Mouse (Mus musculus): ENCODE measurements at regions not wholly inside any gene's neighbourhood (a gene's known extent, or its start where the extent isn't known, plus 50 kb on each side); places are given as distances from the start of the nearest gene placed in this dataset.

- no peaks in the 10 kb centered on the region for H3K27me3 ChIP-seq (ENCODE audit: poor library complexity, severe bottlenecking)
- H3K36me3 ChIP-seq (replicated peaks): no peaks in the 10 kb centered on the region
- 91% methylated on average over 1 of the region's 1 CpGs for WGBS
- DNase-seq (ENCODE audit: extremely low spot score, low spot score): no peak
- H3K9me3 ChIP-seq: no peaks in the 10 kb centered on the region
- H3K4me1 ChIP-seq: peaks cover 6% of the 10 kb centered on the region
- no peak overlapping the region for H3K4me3 ChIP-seq
- no peak overlapping the region for H3K27ac ChIP-seq
Measured at GRCm38 (mm10) chr14:71254207-71254606, 654.6 kb upstream of the Fam160b2 start.

- 89% methylated on average over 3 of the region's 3 CpGs for WGBS
- no peak overlapping the region for H3K27ac ChIP-seq
- H3K9me3 ChIP-seq: no peaks in the 10 kb centered on the region
- H3K27me3 ChIP-seq (ENCODE audit: poor library complexity, severe bottlenecking): no peaks in the 10 kb centered on the region
- H3K36me3 ChIP-seq (replicated peaks): no peaks in the 10 kb centered on the region
- peaks cover 6% of the 10 kb centered on the region for H3K4me1 ChIP-seq
- DNase-seq (ENCODE audit: extremely low spot score, low spot score): no peak
- no peak overlapping the region for H3K4me3 ChIP-seq
Measured at GRCm38 (mm10) chr14:71252136-71252535, 652.5 kb upstream of the Fam160b2 start.

- H3K36me3 ChIP-seq (replicated peaks): no peaks in the 10 kb centered on the region
- H3K27ac ChIP-seq: no peak overlapping the region
- H3K4me1 ChIP-seq: peaks cover 6% of the 10 kb centered on the region
- no peak for DNase-seq (ENCODE audit: extremely low spot score, low spot score)
- no peaks in the 10 kb centered on the region for H3K27me3 ChIP-seq (ENCODE audit: poor library complexity, severe bottlenecking)
- H3K9me3 ChIP-seq: no peaks in the 10 kb centered on the region
- H3K4me3 ChIP-seq: no peak overlapping the region
- WGBS: 87% methylated on average over 1 of the region's 1 CpGs
Measured at GRCm38 (mm10) chr14:71251116-71251515, 651.5 kb upstream of the Fam160b2 start.

DNA sequence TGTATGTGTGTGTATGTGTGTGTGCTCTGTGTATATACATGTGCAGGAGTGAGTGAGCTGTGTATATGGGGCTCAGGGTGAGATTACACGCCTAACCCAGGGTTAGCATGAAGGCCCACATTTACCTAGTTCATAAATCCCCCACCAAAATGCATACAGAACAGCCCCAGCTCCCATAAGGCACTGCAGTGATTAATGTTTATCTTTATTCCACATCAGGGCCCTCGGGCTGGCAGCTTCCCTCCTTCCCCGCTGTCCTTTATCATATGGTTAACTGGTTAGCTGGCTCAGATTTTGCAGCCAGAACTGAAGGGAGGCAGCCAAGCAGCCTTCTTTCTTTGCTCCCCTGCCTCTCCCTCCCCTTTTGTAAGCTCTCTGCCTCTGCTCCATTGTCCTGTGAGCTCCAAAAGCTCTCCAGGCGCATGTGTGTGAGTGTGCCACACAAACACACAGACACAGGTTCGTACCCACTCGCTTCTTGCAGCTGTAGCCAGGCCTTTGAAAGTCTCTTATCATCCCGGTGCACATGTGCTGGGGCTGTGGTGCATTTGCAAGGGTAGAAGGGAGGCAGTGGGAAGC lies 649.8 kb upstream of the Fam160b2 start:
- no peak overlapping the region for H3K4me3 ChIP-seq
- no peaks in the 10 kb centered on the region for H3K36me3 ChIP-seq (replicated peaks)
- peaks cover under 1% of the 10 kb centered on the region; the same call in 1 of the 2 replicates for H3K27me3 ChIP-seq (ENCODE audit: poor library complexity, severe bottlenecking)
- peaks cover 6% of the 10 kb centered on the region for H3K4me1 ChIP-seq
- DNase-seq (ENCODE audit: extremely low spot score, low spot score): peak; percentile 15
- WGBS: 54% methylated on average over 7 of the region's 7 CpGs
- H3K27ac ChIP-seq: peak overlapping the region; percentile 63
- H3K9me3 ChIP-seq: no peaks in the 10 kb centered on the region

GRCm38 (mm10) chr14:71248534-71248933 lies 648.9 kb upstream of the Fam160b2 start:
- H3K27me3 ChIP-seq (ENCODE audit: poor library complexity, severe bottlenecking): peaks cover 10% of the 10 kb centered on the region
- no peak for DNase-seq (ENCODE audit: extremely low spot score, low spot score)
- H3K36me3 ChIP-seq (replicated peaks): no peaks in the 10 kb centered on the region
- no peaks in the 10 kb centered on the region for H3K9me3 ChIP-seq
- H3K27ac ChIP-seq: no peak overlapping the region
- peaks cover 6% of the 10 kb centered on the region for H3K4me1 ChIP-seq
- H3K4me3 ChIP-seq: no peak overlapping the region
- WGBS: 81% methylated on average over 2 of the region's 2 CpGs

DNA sequence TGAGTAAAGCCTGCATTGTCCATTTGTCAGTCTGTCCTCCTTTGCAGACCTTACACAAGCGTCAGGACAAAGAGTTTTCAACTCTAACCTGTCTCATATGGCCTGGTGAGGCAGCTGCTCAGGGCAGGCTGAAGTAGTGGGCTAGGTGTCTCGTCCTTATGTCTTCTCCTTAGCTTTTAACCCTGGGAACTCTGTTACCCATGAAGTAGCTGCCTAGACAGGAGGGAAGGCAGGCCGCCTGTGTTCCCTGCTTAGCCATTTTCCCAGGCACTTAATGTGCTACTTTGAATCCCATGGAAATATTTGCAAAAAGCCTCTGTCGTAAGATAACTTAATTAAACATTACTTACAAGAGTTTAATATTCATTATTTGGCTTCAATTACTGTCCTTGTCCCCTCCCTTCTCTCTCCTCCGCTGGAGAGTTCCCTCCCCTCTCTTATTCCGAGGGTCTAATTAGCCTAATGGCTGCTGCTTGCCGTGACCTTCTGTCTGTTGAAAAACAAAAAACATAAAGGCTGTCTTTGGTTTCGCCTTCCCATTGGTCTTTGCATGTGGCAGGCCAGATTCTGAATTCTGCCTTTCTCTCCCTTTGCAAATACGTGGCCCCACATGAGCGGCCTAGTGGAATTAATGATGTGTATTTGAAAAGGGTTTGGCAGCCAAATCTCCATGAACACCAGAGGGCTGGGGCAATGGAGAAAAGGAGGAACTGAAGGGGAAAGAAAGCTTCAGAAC lies 642.2 kb upstream of the Fam160b2 start:
- Histone ChIP-seq H3K9me3 (no peaks in the 10 kb centered on the region), H3K27me3 (ENCODE audit: poor library complexity, severe bottlenecking) (peaks cover 58% of the 10 kb centered on the region), H3K4me1 (peaks cover 28% of the 10 kb centered on the region), H3K36me3 (replicated peaks) (no peaks in the 10 kb centered on the region), H3K27ac (peak overlapping the region; percentile 74), H3K4me3 (peak overlapping the region; percentile 6; the same call in 1 of the 2 replicates)
- DNase-seq (ENCODE audit: extremely low spot score, low spot score): peak; percentile 68
- 24% methylated on average over 10 of the region's 10 CpGs for WGBS

GRCm38 (mm10) chr14:71236192-71236591 lies 636.6 kb upstream of the Fam160b2 start:
- H3K4me3 ChIP-seq: no peak overlapping the region
- no peaks in the 10 kb centered on the region for H3K9me3 ChIP-seq
- H3K27me3 ChIP-seq (ENCODE audit: poor library complexity, severe bottlenecking): peaks cover 38% of the 10 kb centered on the region
- H3K27ac ChIP-seq: no peak overlapping the region
- no peak for DNase-seq (ENCODE audit: extremely low spot score, low spot score)
- 88% methylated on average over 6 of the region's 6 CpGs for whole genome bisulfite sequencing
- H3K36me3 ChIP-seq (replicated peaks): no peaks in the 10 kb centered on the region
- H3K4me1 ChIP-seq: peaks cover 8% of the 10 kb centered on the region

GRCm38 (mm10) chr14:71234900-71235299 lies 635.3 kb upstream of the Fam160b2 start:
- 91% methylated on average over 2 of the region's 2 CpGs for WGBS
- Histone ChIP-seq H3K4me3 (no peak overlapping the region), H3K4me1 (no peaks in the 10 kb centered on the region), H3K9me3 (no peaks in the 10 kb centered on the region), H3K36me3 (replicated peaks) (no peaks in the 10 kb centered on the region), H3K27me3 (ENCODE audit: poor library complexity, severe bottlenecking) (peaks cover 26% of the 10 kb centered on the region), H3K27ac (no peak overlapping the region)
- no peak for DNase-seq (ENCODE audit: extremely low spot score, low spot score)

DNA sequence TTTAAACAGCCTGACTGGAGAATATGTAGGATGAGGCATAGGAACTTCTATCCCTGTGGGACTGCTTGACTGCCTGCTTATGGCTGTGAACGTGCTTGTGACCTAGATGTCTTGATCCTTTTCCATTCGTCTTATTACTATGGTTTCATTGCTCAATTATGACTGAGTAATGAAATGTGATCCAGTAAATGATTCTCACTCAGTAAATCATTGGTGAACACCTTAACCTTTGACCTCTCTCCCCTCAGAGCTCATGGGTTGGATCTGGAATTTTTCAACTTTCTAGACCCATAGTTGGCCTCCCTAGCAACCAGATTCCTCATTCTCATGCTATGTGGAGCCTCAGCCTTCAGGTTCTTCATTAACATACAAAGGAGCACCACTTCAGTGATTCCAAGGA lies 634.6 kb upstream of the Fam160b2 start:
- no peak for DNase-seq (ENCODE audit: extremely low spot score, low spot score)
- peaks cover 20% of the 10 kb centered on the region for H3K27me3 ChIP-seq (ENCODE audit: poor library complexity, severe bottlenecking)
- WGBS: 84% methylated on average over 2 of the region's 2 CpGs
- no peak overlapping the region for H3K4me3 ChIP-seq
- H3K27ac ChIP-seq: no peak overlapping the region
- H3K4me1 ChIP-seq: no peaks in the 10 kb centered on the region
- no peaks in the 10 kb centered on the region for H3K36me3 ChIP-seq (replicated peaks)
- no peaks in the 10 kb centered on the region for H3K9me3 ChIP-seq

DNA sequence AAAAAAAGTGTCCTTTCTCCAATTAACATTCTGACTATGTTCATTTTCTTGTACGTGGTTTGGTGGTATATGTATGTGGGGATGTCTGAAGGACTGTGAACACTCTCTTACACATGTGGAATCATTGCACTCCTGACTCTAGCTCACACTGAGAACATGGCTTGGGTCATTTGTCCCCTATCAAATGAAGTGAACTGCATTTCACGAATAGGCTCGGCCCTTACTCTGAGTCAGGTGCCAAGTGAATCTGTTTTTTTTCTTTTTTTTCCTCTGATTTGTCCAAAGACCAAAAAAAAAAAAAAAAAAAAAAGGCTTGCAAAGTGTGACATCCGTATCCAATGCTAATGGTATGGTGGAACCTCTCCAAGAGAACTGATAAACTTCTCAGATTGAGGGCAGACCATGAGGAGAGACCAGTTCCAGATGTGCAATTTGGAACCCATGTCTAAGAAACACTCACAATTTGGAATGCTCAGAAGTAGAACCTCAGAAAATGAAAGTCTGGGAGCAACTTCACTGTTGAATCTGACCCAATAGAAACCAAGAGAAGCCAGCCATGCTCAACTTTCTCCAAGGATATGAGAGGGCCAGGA lies 631.7 kb upstream of the Fam160b2 start:
- Histone ChIP-seq H3K9me3 (no peaks in the 10 kb centered on the region), H3K4me1 (no peaks in the 10 kb centered on the region), H3K27ac (no peak overlapping the region), H3K36me3 (replicated peaks) (no peaks in the 10 kb centered on the region), H3K27me3 (ENCODE audit: poor library complexity, severe bottlenecking) (no peaks in the 10 kb centered on the region), H3K4me3 (no peak overlapping the region)
- 89% methylated on average over 4 of the region's 4 CpGs for whole genome bisulfite sequencing
- DNase-seq (ENCODE audit: extremely low spot score, low spot score): no peak

DNA sequence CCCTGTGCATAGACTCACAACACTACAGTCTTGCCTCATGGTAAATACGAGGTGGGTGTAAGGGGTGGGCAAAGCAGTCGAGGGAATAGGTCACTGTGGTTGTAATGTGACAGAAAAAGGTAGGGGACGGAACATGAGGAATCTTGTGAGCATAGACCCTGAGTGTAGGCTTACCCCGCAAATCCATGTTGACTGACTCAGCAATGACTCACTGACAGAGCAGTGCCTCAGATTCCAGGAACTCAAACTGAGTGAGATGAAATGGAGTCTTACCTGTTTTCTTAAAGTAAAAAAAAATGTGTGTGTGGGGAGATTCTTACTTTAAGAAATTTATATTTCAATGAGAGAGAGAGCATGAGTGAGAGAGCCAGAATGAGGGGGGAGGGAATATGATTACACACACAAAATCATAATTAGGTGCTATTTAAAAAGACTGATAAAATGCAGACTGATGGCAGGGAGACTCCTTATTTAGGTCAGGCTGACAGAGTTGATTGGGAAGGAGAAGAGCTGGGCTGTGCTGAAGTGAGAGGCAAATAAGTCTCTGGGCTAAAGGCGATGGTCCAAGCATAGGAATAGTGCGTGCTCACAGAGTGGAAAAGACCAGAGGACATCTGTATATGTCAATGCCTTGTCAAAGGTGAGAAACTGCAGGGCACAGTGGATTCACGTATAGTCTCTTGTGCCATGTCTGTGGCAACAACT lies 631.0 kb upstream of the Fam160b2 start:
- Histone ChIP-seq H3K27ac (no peak overlapping the region), H3K4me3 (no peak overlapping the region), H3K36me3 (replicated peaks) (no peaks in the 10 kb centered on the region), H3K9me3 (no peaks in the 10 kb centered on the region), H3K4me1 (no peaks in the 10 kb centered on the region), H3K27me3 (ENCODE audit: poor library complexity, severe bottlenecking) (no peaks in the 10 kb centered on the region)
- WGBS: 92% methylated on average over 7 of the region's 7 CpGs
- DNase-seq (ENCODE audit: extremely low spot score, low spot score): no peak

DNA sequence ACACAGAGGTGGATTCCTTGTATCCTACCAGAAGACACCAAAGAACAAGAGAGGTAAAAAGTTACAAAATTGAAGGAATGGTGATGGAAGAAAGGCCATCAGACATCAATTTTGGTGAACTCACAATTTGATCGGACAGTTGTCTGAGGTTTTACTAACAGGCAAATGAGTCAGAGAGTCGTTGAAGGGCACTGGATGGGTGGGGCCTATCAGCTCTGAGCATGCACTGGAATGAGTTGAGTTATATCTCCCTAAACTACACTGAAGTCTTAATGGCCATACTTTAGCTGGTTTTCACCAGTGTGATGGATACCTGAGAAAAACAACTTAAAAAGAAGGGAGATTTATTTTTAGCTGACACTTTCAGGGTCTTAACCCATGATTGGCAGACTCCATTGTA lies 630.3 kb upstream of the Fam160b2 start:
- Histone ChIP-seq H3K27me3 (ENCODE audit: poor library complexity, severe bottlenecking) (no peaks in the 10 kb centered on the region), H3K36me3 (replicated peaks) (no peaks in the 10 kb centered on the region), H3K4me3 (no peak overlapping the region), H3K9me3 (no peaks in the 10 kb centered on the region), H3K27ac (no peak overlapping the region), H3K4me1 (no peaks in the 10 kb centered on the region)
- 90% methylated on average over 2 of the region's 2 CpGs for WGBS
- no peak for DNase-seq (ENCODE audit: extremely low spot score, low spot score)
